Mouse (Mus musculus): ENCODE results near the gene Gm20708. TPM values are rescaled to one million over a fixed set of nuclear protein-coding genes. Genes with fewer than 3 reads are reported as not detected.

Gm20708 gene
- total RNA-seq, 1 experiment = 0.40 TPM

DNA sequence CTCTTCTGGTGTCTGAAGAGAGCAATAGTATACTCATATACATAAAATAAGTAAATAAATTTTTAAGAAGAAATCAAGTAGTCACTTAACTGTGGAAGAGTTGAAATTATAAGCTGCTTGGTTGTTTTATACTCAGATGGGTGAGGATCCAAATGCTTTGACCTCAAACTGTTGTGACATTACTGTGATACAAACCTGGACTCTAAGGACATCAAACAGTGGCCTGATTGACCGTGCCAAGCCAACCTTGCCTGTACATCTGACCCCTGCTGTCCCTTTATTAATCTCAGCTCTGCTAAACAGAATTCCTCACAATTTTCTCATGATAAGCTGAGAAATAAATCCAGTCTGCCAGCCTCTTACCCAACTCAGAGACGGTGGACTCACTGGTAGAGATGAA, 36.2 kb downstream of the Gm20708 start:
- no peak for DNase-seq (ENCODE audit: low read depth, low spot score)
- in situ Hi-C loops (cut with MboI; ENCODE audit: low sequenced_read_pairs in 2 of 2, unreplicated experiment in 2 of 2) = no loop called here
- H3K4me1 ChIP-seq (ENCODE audit: control insufficient read depth in 2 of 2, insufficient read depth in 2 of 2, low read length in 2 of 2, poor library complexity in 1 of 2) = peaks cover 0 to 12% of the 10 kb centered on the region in 2 experiments; a peak in 2 of 4 replicates
- H3K4me3 ChIP-seq (ENCODE audit: insufficient read depth in 1 of 2, low read depth in 1 of 2, low read length in 2 of 2, poor library complexity in 1 of 2, severe bottlenecking in 1 of 2) = no peak overlapping the region
- peaks cover 3% of the 10 kb centered on the region; the same call in 1 of the 2 replicates for H3K36me3 ChIP-seq (ENCODE audit: control insufficient read depth, insufficient read depth, low read length, poor library complexity, severe bottlenecking)
- no peak overlapping the region for H3K27ac ChIP-seq (ENCODE audit: insufficient read depth, low read depth, low read length, poor library complexity, severe bottlenecking)
- TF ChIP-seq ZNF384 (IDR thresholded peaks at IDR 0.05; ENCODE audit: low read depth, low read length) (no peak), ZC3H11A (IDR thresholded peaks at IDR 0.05; ENCODE audit: borderline replicate concordance, low read depth, low read length) (no peak), MAFK (IDR thresholded peaks at IDR 0.05; ENCODE audit: insufficient read depth, low read depth, low read length) (no peak), CHD2 (IDR thresholded peaks at IDR 0.05; ENCODE audit: low read depth, low read length) (no peak), HCFC1 (IDR thresholded peaks at IDR 0.05; ENCODE audit: borderline replicate concordance, insufficient read depth, low read length) (no peak)
- H3K9ac ChIP-seq (ENCODE audit: insufficient read depth, low read depth, low read length, poor library complexity, severe bottlenecking) = no peak overlapping the region
- no peaks in the 10 kb centered on the region for H3K9me3 ChIP-seq (ENCODE audit: control insufficient read depth, insufficient read depth, low read depth, low read length)

DNA sequence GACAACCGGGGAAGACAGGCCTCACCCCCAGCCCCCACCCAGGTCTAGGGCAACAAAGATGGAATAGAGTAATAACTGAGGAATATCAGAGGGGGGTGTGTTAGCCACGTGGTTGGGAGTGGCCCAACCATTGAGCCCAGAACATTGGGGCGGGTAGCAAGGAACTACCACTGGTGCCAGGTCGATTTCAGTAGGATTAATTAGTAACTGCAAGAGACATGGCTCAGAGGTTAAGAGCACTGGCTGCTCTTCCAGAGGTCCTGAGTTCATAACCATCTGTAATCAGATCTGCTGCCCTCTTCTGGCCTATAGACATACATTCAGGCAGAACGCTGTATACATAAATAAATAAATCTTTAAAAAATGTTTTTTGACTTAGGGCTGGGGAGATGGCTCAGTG, 37.2 kb downstream of the Gm20708 start:
- no peak for DNase-seq (ENCODE audit: low read depth, low spot score)
- Histone ChIP-seq H3K4me1 (ENCODE audit: control insufficient read depth in 2 of 2, insufficient read depth in 2 of 2, low read length in 2 of 2, poor library complexity in 1 of 2) (peaks cover 0 to 12% of the 10 kb centered on the region in 2 experiments; a peak in 2 of 4 replicates), H3K9ac (ENCODE audit: insufficient read depth, low read depth, low read length, poor library complexity, severe bottlenecking) (no peak overlapping the region), H3K36me3 (ENCODE audit: control insufficient read depth, insufficient read depth, low read length, poor library complexity, severe bottlenecking) (peaks cover 3% of the 10 kb centered on the region; the same call in 1 of the 2 replicates), H3K27ac (ENCODE audit: insufficient read depth, low read depth, low read length, poor library complexity, severe bottlenecking) (no peak overlapping the region), H3K9me3 (ENCODE audit: control insufficient read depth, insufficient read depth, low read depth, low read length) (no peaks in the 10 kb centered on the region), H3K4me3 (ENCODE audit: insufficient read depth in 1 of 2, low read depth in 1 of 2, low read length in 2 of 2, poor library complexity in 1 of 2, severe bottlenecking in 1 of 2) (no peak overlapping the region)
- in situ Hi-C loops (cut with MboI; ENCODE audit: low sequenced_read_pairs in 2 of 2, unreplicated experiment in 2 of 2) = no loop called here
- TF ChIP-seq ZC3H11A (IDR thresholded peaks at IDR 0.05; ENCODE audit: borderline replicate concordance, low read depth, low read length) (no peak), CHD2 (IDR thresholded peaks at IDR 0.05; ENCODE audit: low read depth, low read length) (no peak), MAFK (IDR thresholded peaks at IDR 0.05; ENCODE audit: insufficient read depth, low read depth, low read length) (no peak), HCFC1 (IDR thresholded peaks at IDR 0.05; ENCODE audit: borderline replicate concordance, insufficient read depth, low read length) (no peak), ZNF384 (IDR thresholded peaks at IDR 0.05; ENCODE audit: low read depth, low read length) (no peak)

DNA sequence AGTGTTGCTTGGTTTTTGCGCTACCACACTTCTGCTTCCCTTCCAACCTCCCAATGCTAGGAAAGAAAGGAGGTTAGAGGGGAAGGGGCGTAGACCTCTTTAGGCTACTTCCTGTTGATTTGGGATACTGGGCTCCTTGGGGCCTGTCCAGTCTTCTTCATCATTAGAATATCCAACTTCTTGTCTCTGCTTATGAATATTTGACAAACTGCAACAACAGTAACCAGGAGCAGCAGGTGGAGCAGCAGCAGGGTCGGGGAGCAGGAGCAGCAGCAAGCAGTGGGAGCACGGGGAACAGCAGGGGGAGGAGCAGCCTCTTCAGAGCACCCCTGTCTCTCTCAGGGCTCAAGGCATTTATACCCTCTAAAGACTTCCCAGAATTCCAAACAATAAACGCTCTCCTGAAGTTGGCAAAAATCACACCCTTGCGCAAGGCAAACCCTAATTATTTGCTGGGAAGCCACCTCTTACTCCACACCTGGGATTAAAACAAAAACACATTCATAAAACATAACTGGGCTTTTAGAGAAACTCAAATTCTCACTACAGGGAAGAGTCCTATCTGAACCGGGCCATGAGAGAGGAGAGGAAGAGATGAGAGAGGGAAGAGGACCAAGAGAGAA, 38.2 kb downstream of the Gm20708 start:
- in situ Hi-C loops (cut with MboI; ENCODE audit: low sequenced_read_pairs in 2 of 2, unreplicated experiment in 2 of 2) = no loop called here

DNA sequence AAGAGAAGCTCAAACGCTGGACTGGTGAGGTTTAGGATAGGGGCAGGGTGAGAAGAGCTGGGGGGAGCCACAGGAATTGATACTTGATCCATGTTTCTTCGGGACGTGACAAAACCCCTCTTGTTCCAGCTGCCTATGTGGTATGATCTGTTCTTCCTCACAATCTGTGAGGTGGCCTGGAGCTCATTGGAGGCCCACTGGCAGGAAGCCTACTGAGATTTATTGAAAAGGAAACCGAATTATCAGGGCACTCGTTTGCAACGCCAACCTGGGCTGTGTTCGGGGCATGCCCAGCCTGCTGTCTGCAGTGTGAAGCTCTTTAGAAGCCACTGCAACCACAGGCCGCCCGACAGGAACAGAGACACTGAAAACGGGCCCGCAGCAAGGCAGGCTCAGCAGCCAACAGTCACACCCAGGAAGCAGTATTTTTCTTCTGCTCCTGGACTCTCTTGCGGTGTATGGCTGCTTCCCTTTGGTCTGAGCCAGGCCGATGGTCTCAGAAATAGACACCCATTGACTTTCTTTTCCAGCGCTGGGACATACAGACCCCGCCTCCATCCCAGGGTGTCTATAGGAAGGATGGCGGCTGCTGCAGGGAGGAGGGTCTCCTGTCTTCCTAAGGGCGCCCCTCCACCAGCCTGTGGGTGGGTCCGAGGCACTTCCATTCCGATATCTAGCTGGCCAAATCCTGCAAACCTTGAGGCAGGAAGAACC, 39.0 kb downstream of the Gm20708 start:
- H3K4me3 ChIP-seq (ENCODE audit: insufficient read depth in 1 of 2, low read depth in 1 of 2, low read length in 2 of 2, poor library complexity in 1 of 2, severe bottlenecking in 1 of 2) = peak overlapping the region; percentile 73 to 99
- in situ Hi-C loops (cut with MboI; ENCODE audit: low sequenced_read_pairs in 2 of 2, unreplicated experiment in 2 of 2) = no loop called here
- no peaks in the 10 kb centered on the region for H3K9me3 ChIP-seq (ENCODE audit: control insufficient read depth, insufficient read depth, low read depth, low read length)
- peaks cover 0 to 12% of the 10 kb centered on the region in 2 experiments; a peak in 2 of 4 replicates for H3K4me1 ChIP-seq (ENCODE audit: control insufficient read depth in 2 of 2, insufficient read depth in 2 of 2, low read length in 2 of 2, poor library complexity in 1 of 2)
- TF ChIP-seq HCFC1 (IDR thresholded peaks at IDR 0.05; ENCODE audit: borderline replicate concordance, insufficient read depth, low read length) = no peak
- TF ChIP-seq ZNF384 (IDR thresholded peaks at IDR 0.05; ENCODE audit: low read depth, low read length) = no peak
- TF ChIP-seq MAFK (IDR thresholded peaks at IDR 0.05; ENCODE audit: insufficient read depth, low read depth, low read length) = no peak
- TF ChIP-seq ZC3H11A (IDR thresholded peaks at IDR 0.05; ENCODE audit: borderline replicate concordance, low read depth, low read length) = no peak
- TF ChIP-seq CHD2 (IDR thresholded peaks at IDR 0.05; ENCODE audit: low read depth, low read length) = no peak
- H3K9ac ChIP-seq (ENCODE audit: insufficient read depth, low read depth, low read length, poor library complexity, severe bottlenecking) = peak overlapping the region; percentile 73
- H3K27ac ChIP-seq (ENCODE audit: insufficient read depth, low read depth, low read length, poor library complexity, severe bottlenecking) = peak overlapping the region; percentile 58
- peaks cover 13% of the 10 kb centered on the region for H3K36me3 ChIP-seq (ENCODE audit: control insufficient read depth, insufficient read depth, low read length, poor library complexity, severe bottlenecking)
- DNase-seq (ENCODE audit: low read depth, low spot score) = no peak

More for the DNA sequence above, 38.2 kb downstream of the Gm20708 start:
- H3K4me3 ChIP-seq (ENCODE audit: insufficient read depth in 1 of 2, low read depth in 1 of 2, low read length in 2 of 2, poor library complexity in 1 of 2, severe bottlenecking in 1 of 2) = peak overlapping the region; percentile 73 to 99; a peak in 3 of 4 replicates
- H3K9me3 ChIP-seq (ENCODE audit: control insufficient read depth, insufficient read depth, low read depth, low read length) = no peaks in the 10 kb centered on the region
- H3K36me3 ChIP-seq (ENCODE audit: control insufficient read depth, insufficient read depth, low read length, poor library complexity, severe bottlenecking) = peaks cover 6% of the 10 kb centered on the region
- DNase-seq (ENCODE audit: low read depth, low spot score) = no peak
- H3K4me1 ChIP-seq (ENCODE audit: control insufficient read depth in 2 of 2, insufficient read depth in 2 of 2, low read length in 2 of 2, poor library complexity in 1 of 2) = peaks cover 0 to 12% of the 10 kb centered on the region in 2 experiments; a peak in 2 of 4 replicates
- TF ChIP-seq ZNF384 (IDR thresholded peaks at IDR 0.05; ENCODE audit: low read depth, low read length) = no peak
- no peak for TF ChIP-seq ZC3H11A (IDR thresholded peaks at IDR 0.05; ENCODE audit: borderline replicate concordance, low read depth, low read length)
- no peak for TF ChIP-seq CHD2 (IDR thresholded peaks at IDR 0.05; ENCODE audit: low read depth, low read length)
- TF ChIP-seq HCFC1 (IDR thresholded peaks at IDR 0.05; ENCODE audit: borderline replicate concordance, insufficient read depth, low read length) = no peak
- no peak for TF ChIP-seq MAFK (IDR thresholded peaks at IDR 0.05; ENCODE audit: insufficient read depth, low read depth, low read length)
- peak overlapping the region; percentile 58; the same call in 1 of the 2 replicates for H3K27ac ChIP-seq (ENCODE audit: insufficient read depth, low read depth, low read length, poor library complexity, severe bottlenecking)
- H3K9ac ChIP-seq (ENCODE audit: insufficient read depth, low read depth, low read length, poor library complexity, severe bottlenecking) = peak overlapping the region; percentile 73; the same call in 1 of the 2 replicates

Measured in ES-E14 (cell line).